Mouse (Mus musculus) T-cell, adult 2 months (primary cell): ENCODE measurements around the gene Neurog1.

Source experiments
- DNase-seq: peaks from one replicate; pipeline ENCODE4 v3.0.0; 2022; ENCODE audit warnings: low spot score

The Neurog1 gene

GRCm38 (mm10) chr13:56251924-56252619, at the start of gene Neurog1:
TSS of gene Neurog1 (minus strand) at chr13:56252163.
- DNase-seq = no peak

- no peak for DNase-seq
Measured at GRCm38 (mm10) chr13:56299336-56299735, 47.4 kb upstream of the Neurog1 start.

- DNase-seq = no peak
Measured at GRCm38 (mm10) chr13:56296659-56297020, 44.7 kb upstream of the Neurog1 start.

GRCm38 (mm10) chr13:56295943-56296658, 44.1 kb upstream of the Neurog1 start, which contains the start of gene Cxcl14:
TSS of gene Cxcl14 (minus strand) at chr13:56296551.
- DNase-seq = no peak

GRCm38 (mm10) chr13:56295586-56295942, 43.6 kb upstream of the Neurog1 start:
- no peak for DNase-seq

GRCm38 (mm10) chr13:56294908-56295307, 42.9 kb upstream of the Neurog1 start:
- DNase-seq = no peak

GRCm38 (mm10) chr13:56289998-56290397, 38.0 kb upstream of the Neurog1 start:
- no peak for DNase-seq

- no peak for DNase-seq
Measured at GRCm38 (mm10) chr13:56289261-56289660, 37.3 kb upstream of the Neurog1 start.

GRCm38 (mm10) chr13:56288601-56289000, 36.6 kb upstream of the Neurog1 start:
- DNase-seq = no peak

- no peak for DNase-seq
Measured at GRCm38 (mm10) chr13:56287091-56287490, 35.1 kb upstream of the Neurog1 start.

- DNase-seq = no peak
Measured at GRCm38 (mm10) chr13:56283321-56283720, 31.4 kb upstream of the Neurog1 start.

- DNase-seq = no peak
Measured at GRCm38 (mm10) chr13:56280356-56280755, 28.4 kb upstream of the Neurog1 start.

- peak; percentile 16 for DNase-seq
Measured at GRCm38 (mm10) chr13:56279439-56279838, 27.5 kb upstream of the Neurog1 start.

GRCm38 (mm10) chr13:56275171-56275570, 23.2 kb upstream of the Neurog1 start:
- DNase-seq = no peak

GRCm38 (mm10) chr13:56270124-56270523, 18.2 kb upstream of the Neurog1 start:
- DNase-seq = no peak

GRCm38 (mm10) chr13:56267396-56267795, 15.4 kb upstream of the Neurog1 start:
- no peak for DNase-seq

- DNase-seq = peak; percentile 9
Measured at GRCm38 (mm10) chr13:56266435-56266834, 14.5 kb upstream of the Neurog1 start.

GRCm38 (mm10) chr13:56265661-56266060, 13.7 kb upstream of the Neurog1 start:
- no peak for DNase-seq

- DNase-seq = no peak
Measured at GRCm38 (mm10) chr13:56262269-56262668, 10.3 kb upstream of the Neurog1 start.

- DNase-seq = no peak
Measured at GRCm38 (mm10) chr13:56260344-56260780, 8.4 kb upstream of the Neurog1 start.

- no peak for DNase-seq
Measured at GRCm38 (mm10) chr13:56259926-56260250, 7.9 kb upstream of the Neurog1 start.

GRCm38 (mm10) chr13:56259021-56259925, 7.3 kb upstream of the Neurog1 start:
- no peak for DNase-seq
